Mouse (Mus musculus) midbrain, embryonic 14.5 days (tissue): ENCODE measurements around the gene Aaed1. TPM values are rescaled to one million over a fixed set of nuclear protein-coding genes. Genes with fewer than 3 reads are reported as not detected.
"Not testable (repeated sequence)": the region's sequence is repeated elsewhere in the genome, so short reads cannot be mapped to it uniquely, and the experiment has no call there.

Experiments used
- ATAC-seq: fragments of 200-750 bp; cut with Nextera tagmentation; 2 replicates; pipeline ENCODE4 v1.8.0; 2017; ENCODE audit warnings: moderate number of reproducible peaks, moderate library complexity; ENCODE audit not compliant: low FRiP score, low TSS enrichment
- DNase-seq: peaks from one replicate; pipeline ENCODE4 v3.0.0-alpha.2; 2015
- H3K27ac ChIP-seq: fragments of 300-500 bp; sonication (generic); replicated peaks from 2 replicates; pipeline ENCODE4 v1.5.1; 2014; ENCODE audit warnings: mild to moderate bottlenecking, low read depth, low read length, moderate library complexity
- H3K27me3 ChIP-seq: fragments of 300-500 bp; sonication (generic); 2 replicates; pipeline ENCODE4 v1.6.1; 2014; ENCODE audit warnings: low read length, control low read depth, mixed read lengths; ENCODE audit not compliant: control insufficient read depth, insufficient read depth
- H3K36me3 ChIP-seq: fragments of 300-500 bp; sonication (generic); 2 replicates; pipeline ENCODE4 v1.6.1; 2014; ENCODE audit warnings: low read length, control low read depth; ENCODE audit not compliant: control insufficient read depth, insufficient read depth
- H3K4me1 ChIP-seq: fragments of 300-500 bp; sonication (generic); 2 replicates; pipeline ENCODE4 v1.6.1; 2014; ENCODE audit warnings: mild to moderate bottlenecking, antibody characterized with exemption, low read length, control low read depth; ENCODE audit not compliant: control insufficient read depth, insufficient read depth
- H3K4me2 ChIP-seq: fragments of 300-500 bp; sonication (generic); 2 replicates; pipeline ENCODE4 v1.6.1; 2014; ENCODE audit warnings: mild to moderate bottlenecking, low read length, moderate library complexity
- H3K4me3 ChIP-seq: fragments of 300-500 bp; sonication (generic); replicated peaks from 2 replicates; pipeline ENCODE4 v1.5.1; 2014; ENCODE audit warnings: low read depth, low read length
- H3K9ac ChIP-seq: fragments of 300-500 bp; sonication (generic); replicated peaks from 2 replicates; pipeline ENCODE4 v1.6.1; 2014; ENCODE audit warnings: mild to moderate bottlenecking, low read length, moderate library complexity
- H3K9me3 ChIP-seq: fragments of 300-500 bp; sonication (generic); 2 replicates; pipeline ENCODE4 v1.6.1; 2016; ENCODE audit warnings: low read length, control low read depth, mixed read lengths; ENCODE audit not compliant: control insufficient read depth
- WGBS: fragments of 180-500 bp; shearing (Covaris S2); extraction: QIAGEN DNeasy Blood & Tissue Kit; methylation state at CpG from one replicate; pipeline ENCODE4 v1.1.7; 2014; 5-methylcytosine and 5-hydroxymethylcytosine counted together
- polyA plus RNA-seq: library from polyadenylated mRNA; unstranded; fragments of >200 nt; fragmentation: Nextera tagmentation; extraction: Ambion mirVana; gene quantifications from 2 replicates; pipeline ENCODE4 v1.2.1, GENCODE M21; 2014

Gene Aaed1
- polyA plus RNA-seq, 1 experiment from 2014 or later = 11.1 TPM

GRCm38 (mm10) chr13:64267151-64267550 is 45.4 kb downstream of the Aaed1 start:
- Histone ChIP-seq H3K4me3 (no peak overlapping the region), H3K27ac (no peak overlapping the region), H3K9me3 (no peaks in the 10 kb centered on the region), H3K4me1 (no peaks in the 10 kb centered on the region), H3K36me3 (no peaks in the 10 kb centered on the region), H3K4me2 (no peak overlapping the region), H3K27me3 (no peaks in the 10 kb centered on the region; the same call in 1 of the 2 replicates), H3K9ac (no peak overlapping the region)
- DNase-seq (peak; percentile 37), ATAC-seq (no peak)
- 11% methylated on average over 9 of the region's 9 CpGs for WGBS

- DNase-seq = no peak
- Histone ChIP-seq H3K4me2 (no peak overlapping the region), H3K4me3 (no peak overlapping the region), H3K27me3 (no peaks in the 10 kb centered on the region), H3K36me3 (no peaks in the 10 kb centered on the region), H3K9me3 (no peaks in the 10 kb centered on the region), H3K4me1 (no peaks in the 10 kb centered on the region), H3K9ac (no peak overlapping the region), H3K27ac (no peak overlapping the region)
- ATAC-seq = no peak
- WGBS = 96% methylated on average over 6 of the region's 6 CpGs
These were observed 47.9 kb downstream of the Aaed1 start for GRCm38 (mm10) chr13:64264586-64264985.

DNA sequence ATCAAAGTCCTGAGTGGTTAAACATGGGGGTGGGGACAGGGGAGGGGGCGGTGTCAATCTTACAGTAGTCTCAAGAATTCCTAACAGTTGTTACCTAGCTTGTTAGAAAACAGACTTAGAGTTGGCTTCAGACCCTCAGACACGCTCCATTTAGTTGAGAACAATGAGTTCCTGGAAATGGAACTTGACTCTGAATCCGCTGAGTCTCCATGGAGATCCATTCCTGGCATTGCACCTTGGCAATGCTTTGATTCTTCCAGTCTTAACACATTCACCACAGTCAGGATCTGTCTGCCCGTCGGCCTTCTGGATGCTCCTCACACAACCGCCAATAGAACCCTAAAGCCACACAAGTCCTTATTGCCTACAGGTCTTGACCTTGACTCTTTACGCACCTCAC is 52.6 kb downstream of the Aaed1 start:
- Histone ChIP-seq H3K4me1 (no peaks in the 10 kb centered on the region), H3K9me3 (no peaks in the 10 kb centered on the region), H3K9ac (no peak overlapping the region), H3K27me3 (no peaks in the 10 kb centered on the region), H3K27ac (no peak overlapping the region), H3K4me2 (no peak overlapping the region), H3K36me3 (no peaks in the 10 kb centered on the region), H3K4me3 (no peak overlapping the region)
- WGBS = 67% methylated on average over 7 of the region's 7 CpGs
- ATAC-seq (no peak), DNase-seq (peak; percentile 13)

DNA sequence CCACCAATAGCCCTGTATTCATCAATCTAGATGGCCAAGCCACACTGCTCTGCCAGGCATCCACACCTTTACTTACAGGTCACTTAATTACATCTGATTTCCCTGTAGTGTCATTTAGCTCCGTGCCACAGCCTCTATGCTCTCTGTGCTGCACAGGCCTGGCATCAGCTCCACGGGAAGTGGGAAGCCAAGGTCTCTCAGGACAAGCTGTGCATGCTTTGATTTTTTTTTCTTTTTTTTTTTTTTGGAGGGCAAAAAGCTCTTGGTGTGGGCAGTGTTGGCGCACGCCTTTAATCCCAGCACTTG is 54.0 kb downstream of the Aaed1 start:
- ATAC-seq = no peak
- no peaks in the 10 kb centered on the region for H3K27me3 ChIP-seq
- H3K27ac ChIP-seq = no peak overlapping the region
- no peaks in the 10 kb centered on the region for H3K36me3 ChIP-seq
- H3K4me2 ChIP-seq = no peak overlapping the region
- no peaks in the 10 kb centered on the region for H3K4me1 ChIP-seq
- no peaks in the 10 kb centered on the region for H3K9me3 ChIP-seq
- no peak for DNase-seq
- H3K4me3 ChIP-seq = no peak overlapping the region
- 69% methylated on average over 4 of the region's 4 CpGs for WGBS
- no peak overlapping the region for H3K9ac ChIP-seq

- DNase-seq (no peak), ATAC-seq (no peak)
- Histone ChIP-seq H3K27ac (no peak overlapping the region), H3K4me2 (no peak overlapping the region), H3K4me3 (no peak overlapping the region), H3K9me3 (no peaks in the 10 kb centered on the region), H3K9ac (no peak overlapping the region), H3K4me1 (no peaks in the 10 kb centered on the region), H3K27me3 (no peaks in the 10 kb centered on the region), H3K36me3 (no peaks in the 10 kb centered on the region)
- 15% methylated on average over 5 of the region's 5 CpGs for WGBS
These were observed 54.5 kb downstream of the Aaed1 start for GRCm38 (mm10) chr13:64257814-64258515.

DNA sequence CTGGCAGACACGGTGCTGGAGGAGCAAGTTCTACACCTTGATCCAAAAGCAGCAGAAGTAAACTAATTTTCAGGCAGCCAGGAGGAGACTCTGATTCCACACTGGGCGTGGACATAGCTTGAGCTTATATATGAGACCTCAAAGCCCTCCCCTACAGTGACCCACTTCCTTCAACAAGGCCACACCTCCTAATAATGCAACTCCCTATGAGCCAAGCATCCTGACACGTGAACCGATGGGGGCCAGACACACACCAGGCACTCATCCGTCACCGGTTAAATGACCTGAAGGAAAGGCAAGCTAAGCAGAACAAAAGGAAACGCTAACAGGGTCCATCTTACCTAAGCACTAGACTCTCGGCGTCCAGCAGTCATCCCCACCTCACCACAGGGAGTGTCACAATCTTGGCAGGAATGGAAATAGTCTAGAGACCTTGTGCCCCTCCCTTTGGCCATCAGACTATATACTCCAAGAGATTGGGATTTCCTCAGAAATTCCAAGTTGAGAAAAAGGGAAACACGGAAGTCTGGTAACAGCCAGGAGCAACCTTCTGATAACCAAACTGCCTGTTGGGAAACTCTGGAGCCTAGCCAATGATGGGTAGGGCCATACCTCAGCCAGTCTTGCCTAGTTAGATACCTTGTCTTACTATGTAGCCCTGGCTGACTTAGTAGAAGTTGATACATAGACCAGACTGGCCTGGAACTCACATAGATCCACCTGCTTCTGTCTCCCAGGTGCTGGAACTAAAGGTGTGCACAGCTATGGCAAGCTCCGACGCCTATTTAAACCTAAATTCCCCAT is 55.3 kb downstream of the Aaed1 start:
- Histone ChIP-seq H3K9me3 (no peaks in the 10 kb centered on the region), H3K9ac (no peak overlapping the region), H3K27me3 (no peaks in the 10 kb centered on the region), H3K4me1 (no peaks in the 10 kb centered on the region), H3K27ac (no peak overlapping the region), H3K4me3 (no peak overlapping the region), H3K4me2 (no peak overlapping the region), H3K36me3 (no peaks in the 10 kb centered on the region)
- WGBS = 84% methylated on average over 12 of the region's 12 CpGs
- ATAC-seq (no peak), DNase-seq (no peak)

DNA sequence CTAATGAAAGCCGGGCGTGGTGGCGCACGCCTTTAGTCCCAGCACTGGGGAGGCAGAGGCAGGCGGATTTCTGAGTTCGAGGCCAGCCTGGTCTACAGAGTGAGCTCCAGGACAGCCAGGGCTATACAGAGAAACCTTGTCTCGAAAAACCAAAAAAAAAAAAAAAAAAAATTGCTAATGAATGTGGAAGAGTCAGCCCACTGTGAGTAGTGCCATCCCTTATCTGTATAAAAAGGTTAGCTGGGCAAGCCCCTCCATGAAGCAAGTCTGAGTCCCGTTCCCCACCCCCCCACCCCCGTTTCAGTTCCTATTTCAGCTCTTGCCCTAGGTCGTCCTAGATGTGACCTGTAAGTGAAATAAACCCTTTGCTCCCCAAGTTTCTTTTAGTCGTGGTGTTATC is 58.3 kb downstream of the Aaed1 start:
- not testable (repeated sequence) for H3K4me1 ChIP-seq, H3K9ac ChIP-seq, H3K27me3 ChIP-seq, DNase-seq, H3K27ac ChIP-seq, ATAC-seq, H3K36me3 ChIP-seq, H3K9me3 ChIP-seq, H3K4me3 ChIP-seq, H3K4me2 ChIP-seq
- 91% methylated on average over 10 of the region's 11 CpGs for WGBS

DNA sequence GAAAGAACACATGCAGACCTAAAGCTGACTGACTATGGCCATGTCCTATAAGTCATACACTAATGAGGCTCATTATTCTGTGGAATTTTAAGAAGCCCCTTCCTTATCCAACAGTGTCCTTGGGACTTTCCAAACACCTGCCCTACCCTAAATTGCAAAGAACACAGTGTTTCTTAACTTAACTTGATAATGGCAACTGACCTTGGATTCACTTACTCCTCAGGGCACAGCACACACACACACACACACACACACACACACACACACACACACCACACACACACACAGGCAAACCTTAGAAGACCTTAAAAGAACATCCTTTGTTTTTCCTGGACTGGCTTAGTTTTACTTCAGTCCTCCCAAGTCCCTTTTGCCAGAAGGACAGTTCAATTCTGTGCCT is 58.8 kb downstream of the Aaed1 start:
- H3K9me3 ChIP-seq = no peaks in the 10 kb centered on the region
- no peak for ATAC-seq
- H3K9ac ChIP-seq = no peak overlapping the region
- DNase-seq = no peak
- H3K27me3 ChIP-seq = no peaks in the 10 kb centered on the region
- H3K36me3 ChIP-seq = no peaks in the 10 kb centered on the region
- H3K27ac ChIP-seq = no peak overlapping the region
- H3K4me1 ChIP-seq = no peaks in the 10 kb centered on the region
- H3K4me3 ChIP-seq = no peak overlapping the region
- H3K4me2 ChIP-seq = no peak overlapping the region

DNA sequence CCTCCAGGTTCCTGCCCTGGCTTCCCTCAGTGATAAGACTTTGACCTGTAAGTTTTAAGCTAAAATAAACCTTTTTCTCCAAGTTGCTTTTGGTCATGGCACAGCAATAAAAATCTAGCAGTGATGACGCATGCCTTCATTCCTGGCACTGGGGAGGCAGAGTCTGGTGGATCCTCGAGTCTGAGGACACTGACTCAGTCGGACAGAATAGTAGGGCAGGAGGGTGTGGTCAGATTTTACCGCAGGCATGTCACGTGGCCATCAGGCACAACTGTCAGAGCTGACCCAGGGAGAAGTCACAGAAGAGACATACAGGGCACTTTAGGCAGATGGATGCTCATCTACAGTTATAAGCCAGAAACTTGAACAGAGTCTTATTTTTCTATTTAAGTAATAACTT is 60.4 kb downstream of the Aaed1 start:
- 75% methylated on average over 5 of the region's 5 CpGs for WGBS
- DNase-seq = no peak
- H3K9me3 ChIP-seq = no peaks in the 10 kb centered on the region
- H3K27ac ChIP-seq = no peak overlapping the region
- H3K27me3 ChIP-seq = no peaks in the 10 kb centered on the region
- H3K4me3 ChIP-seq = no peak overlapping the region
- H3K9ac ChIP-seq = no peak overlapping the region
- H3K4me1 ChIP-seq = no peaks in the 10 kb centered on the region
- H3K36me3 ChIP-seq = no peaks in the 10 kb centered on the region
- H3K4me2 ChIP-seq = no peak overlapping the region
- ATAC-seq = no peak
